Mouse (Mus musculus): Measurements from ENCODE around the gene Rbm15. TPM values are rescaled to one million over a fixed set of nuclear protein-coding genes. Genes with fewer than 3 reads are reported as not detected.
"Not testable (repeated sequence)": the region's sequence is repeated elsewhere in the genome, so short reads cannot be mapped to it uniquely, and the experiment has no call there.

Gene Rbm15
- total RNA-seq, 2 experiments from 2014 or later: 16.9 to 18.0 TPM

DNA sequence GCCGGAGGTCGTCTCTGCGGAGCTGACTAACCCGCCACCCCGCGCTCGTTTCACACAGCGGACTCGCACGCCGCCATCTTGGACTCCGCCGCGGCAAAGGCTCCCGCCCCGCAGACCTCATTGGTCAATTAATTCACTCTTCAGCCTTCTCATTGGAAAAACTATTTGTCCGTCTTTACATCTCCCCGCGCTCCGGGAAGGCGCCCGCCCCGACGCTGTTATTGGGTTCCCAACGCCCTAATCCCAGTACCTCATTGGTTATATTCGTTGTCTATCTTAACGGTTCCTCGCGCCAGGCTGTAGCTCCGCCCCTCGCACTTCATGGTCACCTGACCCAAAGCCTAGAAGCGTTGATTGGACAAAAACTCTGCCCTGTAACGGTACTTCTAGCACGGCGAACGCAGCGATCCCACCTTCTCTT lies 503 bp downstream of the Rbm15 start:
- intact Hi-C loops (cut with DNase I; ENCODE audit: low total_unique reads): no loop called here
- DNase-seq: peak; percentile 94

DNA sequence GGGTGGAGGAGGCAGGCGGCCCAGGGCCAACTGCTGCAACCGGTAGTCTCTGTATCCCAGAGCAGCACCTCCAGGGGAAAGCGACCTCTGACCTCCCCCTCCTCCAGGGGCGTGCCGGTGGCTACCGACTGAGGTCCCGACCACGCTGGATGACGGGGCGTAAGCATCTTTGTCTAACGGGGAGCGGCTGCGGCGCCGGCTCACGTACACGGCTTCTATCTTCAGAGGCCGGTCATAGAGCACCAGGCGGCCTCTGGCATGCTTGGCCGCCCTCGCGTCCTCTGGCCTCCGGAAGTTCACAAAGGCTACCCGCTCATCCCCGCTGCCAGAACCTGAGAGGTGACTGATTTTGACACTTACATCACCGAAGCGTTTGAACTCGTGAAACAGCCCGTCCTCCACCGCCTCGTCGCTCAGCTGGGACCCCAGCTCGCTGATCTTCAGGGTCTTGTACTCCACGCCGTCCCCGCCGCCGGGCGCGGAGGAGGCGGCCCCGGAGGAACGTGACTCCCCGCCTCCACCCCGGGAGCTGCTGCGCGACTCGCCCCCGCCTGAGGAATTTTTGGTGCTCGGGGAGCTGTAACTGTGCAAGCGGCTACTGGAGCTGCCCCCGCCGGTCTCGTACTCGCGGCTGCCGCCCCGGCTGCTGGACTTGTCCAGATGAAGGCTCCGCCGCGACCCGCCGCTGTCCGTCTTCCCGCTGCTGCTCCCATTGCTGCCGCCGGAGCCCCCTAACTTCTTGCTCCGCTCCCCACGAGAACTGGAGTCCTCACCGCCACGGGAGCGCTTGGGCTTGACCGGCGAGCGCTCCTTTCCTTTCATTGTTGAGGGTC lies 1.1 kb downstream of the Rbm15 start:
- DNase-seq: peak; percentile 45
- intact Hi-C loops (cut with DNase I; ENCODE audit: low total_unique reads): no loop called here

DNA sequence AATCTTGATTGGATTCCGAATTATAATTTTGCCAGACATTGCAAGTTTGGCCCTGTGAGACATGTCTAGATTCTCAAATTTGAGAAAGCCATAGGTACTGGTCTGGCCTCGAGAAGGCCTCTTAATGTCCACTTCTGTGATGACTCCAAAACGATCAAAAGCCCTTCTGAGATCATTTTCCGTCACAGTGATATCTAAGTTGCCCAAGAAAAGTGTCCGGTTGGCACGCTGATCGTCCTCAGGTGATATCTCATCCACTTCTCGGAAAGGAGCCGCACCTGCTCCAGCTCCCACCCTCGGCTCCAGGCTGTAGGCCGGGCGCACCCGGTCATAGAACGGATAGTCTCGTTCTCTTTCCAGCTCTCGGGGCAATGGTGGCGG lies 1.7 kb downstream of the Rbm15 start:
- DNase-seq: no peak
- intact Hi-C loops (cut with DNase I; ENCODE audit: low total_unique reads): no loop called here

DNA sequence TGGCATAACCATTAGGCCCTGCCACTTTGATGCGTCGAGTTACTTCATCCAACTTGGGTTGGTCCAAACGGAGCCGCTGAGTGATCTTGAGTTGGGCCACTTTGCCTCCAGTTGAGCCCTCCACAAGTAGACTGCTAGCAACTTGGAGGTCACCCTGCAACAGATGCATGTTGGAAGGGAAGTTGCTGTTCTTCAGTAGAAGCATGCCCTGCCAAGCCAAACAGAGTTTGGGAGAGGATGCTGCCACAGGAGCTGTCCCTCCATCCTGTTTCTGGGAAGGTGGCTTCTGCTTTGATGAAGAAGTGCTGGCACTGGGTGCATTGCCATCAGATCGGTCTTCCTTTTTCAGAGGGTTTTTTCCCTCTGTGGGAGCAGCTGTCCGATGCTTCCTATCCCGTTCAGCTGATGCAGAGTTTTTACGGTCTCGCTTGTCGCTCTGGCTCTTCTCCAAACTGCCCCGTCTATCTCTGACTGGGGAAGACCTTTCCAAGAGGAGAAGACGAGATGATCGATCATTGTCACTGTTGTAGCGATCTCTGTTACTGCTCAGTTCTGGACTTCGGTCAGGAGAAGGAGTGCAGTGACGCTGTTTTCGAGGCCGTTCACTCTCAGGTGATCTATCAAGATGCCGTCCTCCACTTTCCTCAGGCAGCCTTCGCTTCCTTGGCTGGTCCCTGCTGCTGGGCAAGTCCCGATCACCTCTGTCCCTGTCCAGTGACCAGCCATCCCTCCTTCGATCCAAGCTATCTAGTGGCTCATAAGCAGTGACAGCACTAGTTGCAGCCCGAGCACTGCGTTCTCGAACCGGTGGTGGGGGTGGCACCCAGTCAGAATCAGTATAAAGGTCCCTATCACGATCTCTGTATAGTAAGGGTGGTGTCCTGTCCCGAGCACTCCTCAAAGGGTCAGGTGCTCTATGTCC lies 2.7 kb downstream of the Rbm15 start:
- DNase-seq: no peak
- intact Hi-C loops (cut with DNase I; ENCODE audit: low total_unique reads): no loop called here

DNA sequence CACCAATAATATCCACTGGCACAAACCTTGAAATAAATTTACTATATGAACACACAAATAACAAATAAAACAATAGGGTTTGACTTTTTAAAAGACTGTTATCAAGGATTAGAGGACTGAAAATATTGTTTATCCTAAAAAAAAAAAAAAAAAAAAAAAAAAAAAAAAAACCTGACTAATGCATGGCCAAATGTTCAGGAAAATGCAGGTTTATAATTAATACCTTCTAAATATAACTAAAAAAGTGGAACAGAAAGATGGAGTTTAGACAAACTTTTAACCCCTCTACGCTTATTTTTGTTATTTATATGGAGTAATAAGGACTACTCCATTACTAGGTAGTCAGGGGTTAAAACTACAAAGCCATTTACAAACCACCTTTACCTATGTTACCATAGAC lies 7.0 kb downstream of the Rbm15 start:
- intact Hi-C loops (cut with DNase I; ENCODE audit: low total_unique reads): no loop called here
- DNase-seq: no peak

DNA sequence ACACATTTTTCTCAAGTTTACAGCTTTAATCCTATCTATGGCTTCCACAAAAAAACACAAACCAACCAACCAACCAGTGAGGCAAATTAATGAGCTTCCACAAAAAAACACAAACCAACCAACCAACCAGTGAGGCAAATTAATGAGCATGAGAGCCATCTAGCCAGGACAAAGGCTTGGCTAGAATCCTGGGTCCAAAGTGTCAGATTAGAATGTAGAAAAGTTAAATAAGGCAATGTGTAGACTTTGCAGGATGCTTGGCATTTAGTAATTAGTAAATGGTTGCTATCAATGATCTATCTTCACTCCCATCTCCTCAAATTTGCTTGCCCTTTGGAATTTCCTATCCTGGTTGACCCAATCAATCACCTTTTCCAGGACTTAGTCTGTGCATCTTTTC lies 11.7 kb downstream of the Rbm15 start:
- intact Hi-C loops (cut with DNase I; ENCODE audit: low total_unique reads): no loop called here
- no peak for DNase-seq

DNA sequence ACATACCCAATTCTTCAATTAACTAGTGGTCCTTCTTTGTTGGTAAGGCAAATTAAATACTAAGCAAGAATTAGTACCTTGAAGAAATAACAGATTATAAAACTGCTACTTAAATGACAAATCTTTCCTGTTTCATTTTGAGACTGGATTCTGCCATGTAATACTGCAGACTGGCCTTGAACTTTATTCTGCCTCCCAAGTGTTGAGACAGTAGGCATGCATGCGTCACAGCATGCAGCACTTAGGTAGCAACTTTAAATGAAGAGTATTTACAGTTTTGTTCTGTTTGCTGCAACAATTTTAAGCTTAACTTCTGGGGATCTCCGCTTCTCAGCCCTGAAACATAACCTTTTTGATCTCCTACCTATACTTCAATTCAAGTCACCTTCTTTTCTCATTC lies 12.3 kb downstream of the Rbm15 start:
- intact Hi-C loops (cut with DNase I; ENCODE audit: low total_unique reads): no loop called here
- DNase-seq: no peak

DNA sequence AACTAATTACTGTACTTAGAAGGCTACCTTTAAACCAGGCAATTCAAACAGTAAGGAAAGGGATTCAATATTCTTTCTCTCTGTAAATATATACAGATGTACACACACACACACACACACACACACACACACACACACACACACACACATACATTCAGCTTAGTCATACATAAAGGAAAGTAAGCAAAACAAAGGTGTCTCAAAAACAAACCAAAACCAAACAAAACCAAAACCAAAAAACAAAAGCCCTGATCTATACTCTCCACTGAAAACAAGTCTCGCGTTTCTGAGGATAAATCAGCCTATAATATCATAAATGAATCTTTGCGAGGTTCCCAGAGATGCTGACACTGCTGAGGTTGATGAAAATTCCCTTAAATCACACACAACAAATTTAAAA lies 16.1 kb downstream of the Rbm15 start:
- intact Hi-C loops (cut with DNase I; ENCODE audit: low total_unique reads): no loop called here
- no peak for DNase-seq

DNA sequence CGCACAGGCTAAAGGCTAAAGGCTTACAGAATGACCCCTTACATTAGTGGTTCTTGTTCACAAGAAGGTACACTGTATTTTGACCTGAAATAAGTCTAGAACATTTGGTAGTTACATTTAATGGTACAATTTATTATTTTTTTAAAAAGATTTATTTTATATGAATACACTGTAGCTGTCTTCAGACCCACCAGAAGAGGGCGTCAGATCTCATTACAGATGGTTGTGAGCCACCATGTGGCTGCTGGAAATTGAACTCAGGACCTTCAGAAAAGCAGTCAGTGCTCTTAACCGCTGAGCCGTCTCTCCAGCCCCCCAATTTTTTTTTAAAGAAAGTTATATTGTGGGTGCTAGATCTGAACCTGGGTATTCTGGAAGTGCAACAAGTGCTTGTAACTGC lies 36.6 kb downstream of the Rbm15 start:
- intact Hi-C loops (cut with DNase I; ENCODE audit: low total_unique reads); DNase-seq: not testable (repeated sequence)

DNA sequence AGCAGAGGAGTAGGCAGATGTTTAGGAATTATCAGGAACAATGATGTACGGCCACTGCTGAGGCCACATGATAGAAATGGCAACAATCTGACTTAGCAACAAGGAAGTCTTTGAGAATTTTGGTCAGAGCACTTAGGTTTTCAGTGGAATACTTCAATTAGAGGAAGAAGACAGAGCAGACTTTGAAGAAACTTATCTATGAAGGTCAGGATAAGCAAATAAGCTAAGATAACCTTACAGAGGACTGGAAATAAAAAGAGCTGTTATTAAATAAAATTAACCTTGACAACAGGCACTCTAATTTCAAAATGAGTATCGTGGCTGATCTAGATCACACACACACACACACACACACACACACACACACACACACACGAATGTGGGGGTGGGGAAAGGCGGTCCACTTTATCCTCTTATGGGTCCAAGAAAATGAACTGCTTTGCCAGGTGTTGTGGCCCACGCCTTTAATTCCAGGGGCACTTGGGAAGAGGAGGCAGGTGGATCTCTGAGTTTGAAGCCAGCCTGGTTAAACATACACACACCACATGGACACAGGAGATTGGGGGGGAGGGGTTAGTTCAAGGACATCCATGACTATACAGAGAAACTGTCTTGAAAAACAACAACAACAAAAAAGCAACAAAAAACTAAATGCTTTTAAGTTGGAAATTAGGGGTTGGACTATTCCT lies 37.7 kb downstream of the Rbm15 start:
- intact Hi-C loops (cut with DNase I; ENCODE audit: low total_unique reads): no loop called here
- DNase-seq: no peak

DNA sequence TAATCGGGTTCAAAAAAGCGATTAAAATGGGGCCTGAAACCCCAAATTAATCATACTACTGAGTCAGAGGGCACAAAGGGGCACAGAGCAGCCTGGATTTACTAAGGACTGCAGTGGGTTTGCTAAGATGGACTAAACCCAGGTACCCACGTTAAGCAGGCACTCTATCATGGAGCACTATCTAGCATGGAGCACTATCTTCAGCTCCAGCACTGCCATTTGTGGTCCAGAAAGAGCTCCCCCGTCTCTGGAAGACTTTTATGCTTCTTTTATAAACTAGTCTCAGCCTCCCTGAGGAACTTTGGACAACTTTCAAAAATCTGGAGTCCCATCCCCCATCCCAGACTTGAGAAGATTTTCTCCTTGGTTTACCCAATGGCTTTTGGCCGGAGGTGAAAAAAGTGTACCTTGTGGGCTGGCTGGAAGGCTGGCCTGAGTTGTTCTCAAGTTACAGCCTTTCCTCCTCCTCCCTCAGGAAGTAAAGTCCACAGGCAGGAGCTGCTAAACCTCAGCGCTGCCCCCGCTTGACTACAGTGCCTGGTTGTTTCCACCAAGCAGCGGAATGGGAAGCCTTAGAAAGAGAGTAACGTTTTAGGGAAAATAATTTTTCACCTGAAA lies 42.6 kb downstream of the Rbm15 start, which contains the start of gene Slc16a4:
Slc16a4 (plus strand) TSS at position 467 of the 618 bp plus-strand sequence.
- intact Hi-C loops (cut with DNase I; ENCODE audit: low total_unique reads): no loop called here
- DNase-seq: peak; percentile 9

DNA sequence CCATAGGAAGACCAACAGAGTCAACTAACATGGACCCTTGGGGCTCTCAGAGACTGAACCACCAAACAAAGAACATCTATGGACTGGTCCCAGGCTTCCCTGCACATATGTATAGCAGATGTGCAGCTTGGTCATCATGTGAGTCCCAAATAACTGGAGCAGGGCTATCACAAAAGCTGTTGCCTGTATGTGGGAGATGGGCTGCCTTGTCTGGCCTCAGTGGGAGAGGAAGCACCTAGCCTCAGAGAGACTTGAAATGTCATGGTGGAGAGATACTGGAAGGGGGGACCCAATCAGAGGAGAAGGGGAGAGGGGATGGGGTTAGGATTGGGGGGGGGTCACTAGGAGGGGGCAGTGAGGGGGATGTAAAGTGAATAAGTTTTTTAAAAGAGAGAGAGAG lies 46.1 kb downstream of the Rbm15 start:
- intact Hi-C loops (cut with DNase I; ENCODE audit: low total_unique reads): no loop called here
- no peak for DNase-seq

DNA sequence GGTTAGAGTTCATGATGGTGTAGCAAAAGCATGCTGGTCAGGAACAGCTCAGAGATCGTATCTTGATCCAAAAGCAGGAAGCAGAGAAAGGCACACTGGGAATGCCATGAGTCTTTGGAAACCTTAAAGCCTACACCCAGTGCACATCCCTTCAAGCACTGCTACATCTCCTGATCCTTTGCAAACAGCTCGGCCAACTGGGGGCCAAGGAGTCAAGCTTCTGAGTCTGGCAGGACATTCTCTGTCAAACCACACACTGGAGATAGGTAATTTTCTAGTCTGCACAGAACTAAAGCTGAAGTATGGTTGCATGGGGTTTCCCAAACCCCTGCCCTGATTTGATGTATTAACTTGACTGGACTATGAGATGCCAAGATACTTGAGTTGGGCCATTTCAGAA lies 47.4 kb downstream of the Rbm15 start:
- DNase-seq: no peak
- intact Hi-C loops (cut with DNase I; ENCODE audit: low total_unique reads): no loop called here

DNA sequence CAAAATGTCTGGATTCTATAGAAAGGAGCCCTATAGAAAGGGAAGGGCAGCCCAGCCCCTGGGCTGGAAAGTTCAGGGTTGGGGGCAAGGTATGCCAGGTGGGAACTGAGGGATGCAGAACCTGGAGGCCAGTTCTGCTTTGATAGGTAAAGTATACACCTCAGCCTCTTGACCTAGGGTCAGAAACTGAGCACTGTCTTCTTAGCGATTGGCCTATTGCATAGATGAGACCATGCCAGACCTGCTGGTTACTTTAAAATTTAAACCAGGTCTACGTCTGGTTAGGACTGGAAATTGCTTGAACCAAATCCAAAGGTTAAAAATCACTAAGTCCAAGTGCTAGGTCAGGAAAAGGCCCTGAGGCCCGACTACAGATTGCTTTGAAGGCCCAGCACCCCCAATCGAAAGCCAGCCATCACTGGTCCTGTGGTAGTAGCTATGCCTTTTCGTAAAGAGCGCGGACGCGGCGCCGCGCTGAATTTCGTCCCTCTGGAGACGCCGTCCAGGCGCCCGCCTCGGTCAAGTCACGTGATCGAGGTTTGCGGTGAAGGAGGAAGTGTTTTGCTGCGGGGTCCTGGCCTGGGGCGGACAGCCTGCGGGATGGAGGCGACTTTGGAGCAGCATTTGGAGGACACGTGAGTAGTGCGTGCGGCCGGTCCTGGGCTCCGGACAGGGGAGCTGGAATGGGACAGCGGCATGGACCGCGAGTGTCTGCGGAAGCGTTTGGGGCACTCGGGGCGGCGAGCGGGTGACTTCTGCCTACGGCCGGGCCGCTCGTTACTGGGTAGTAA lies 54.8 kb downstream of the Rbm15 start, which contains the start of gene Lamtor5:
Lamtor5 (plus strand) TSS at position 380 of the 791 bp plus-strand sequence.
- intact Hi-C loops (cut with DNase I; ENCODE audit: low total_unique reads): no loop called here
- peak; percentile 87 for DNase-seq

DNA sequence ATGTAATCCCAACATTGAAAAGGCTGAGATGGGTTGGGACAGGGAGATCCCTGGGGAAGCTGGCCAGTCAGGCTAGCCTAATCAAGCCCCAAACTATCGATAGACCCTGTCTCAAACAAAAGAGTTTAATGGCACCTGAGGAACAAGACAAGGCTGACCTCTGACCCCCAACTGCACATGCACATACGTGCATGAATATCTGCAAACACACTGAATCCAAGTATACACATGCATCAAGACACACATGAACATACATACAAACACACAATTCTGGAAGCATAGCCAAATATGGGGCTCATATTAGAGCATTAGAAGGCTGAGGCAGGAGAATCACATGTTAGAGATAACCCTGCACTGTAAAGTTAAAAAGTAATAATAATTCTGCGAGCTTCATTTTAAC lies 56.8 kb downstream of the Rbm15 start:
- DNase-seq: no peak
- intact Hi-C loops (cut with DNase I; ENCODE audit: low total_unique reads): no loop called here

DNA sequence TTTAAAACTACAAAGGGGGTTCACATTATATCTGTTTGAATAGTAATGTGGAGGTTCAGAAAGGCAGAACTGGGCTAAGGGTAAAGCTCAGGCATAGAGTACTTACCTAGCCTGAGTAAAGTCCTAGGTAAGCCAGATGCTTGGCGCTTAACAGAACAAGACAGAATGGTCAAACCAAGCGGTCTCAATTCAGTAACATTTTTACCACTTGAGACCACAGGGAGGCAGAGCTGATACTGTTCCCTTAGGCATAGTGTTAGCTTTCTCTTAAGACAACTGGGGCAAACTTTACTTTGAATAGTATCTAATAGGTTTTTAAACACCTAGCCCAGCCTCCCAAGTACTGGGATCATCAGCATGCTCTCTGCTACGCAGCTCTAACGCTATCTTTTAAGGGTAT lies 57.5 kb downstream of the Rbm15 start:
- intact Hi-C loops (cut with DNase I; ENCODE audit: low total_unique reads): no loop called here

More for the DNA sequence above, 57.5 kb downstream of the Rbm15 start:
- DNase-seq: no peak

All from gastrocnemius, postnatal 14 days (tissue).